Mouse (Mus musculus): ENCODE data around the gene Osbp. TPM values are rescaled to one million over a fixed set of nuclear protein-coding genes. Genes with fewer than 3 reads are reported as not detected.

Gene Osbp
- polyA plus RNA-seq, 1 experiment: 23.1 TPM

GRCm38 (mm10) chr19:12043163-12043562, 77.4 kb downstream of the Osbp start:
- H3K4me2 ChIP-seq (ENCODE audit: low read depth): no peak overlapping the region
- no peak for TF ChIP-seq CEBPB (IDR thresholded peaks at IDR 0.05; ENCODE audit: insufficient read depth, poor library complexity, severe bottlenecking)
- TF ChIP-seq USF1 (IDR thresholded peaks at IDR 0.05; ENCODE audit: low read depth): no peak
- TF ChIP-seq MYOG (IDR thresholded peaks at IDR 0.05; ENCODE audit: control insufficient read depth in 1 of 3, insufficient read depth in 1 of 3, insufficient read length in 2 of 3, low read depth in 2 of 3): no peak
- no peak for TF ChIP-seq MYOD1 (IDR thresholded peaks at IDR 0.05; ENCODE audit: control insufficient read depth in 1 of 3, insufficient read length in 2 of 3, low read depth in 2 of 3)
- no peak for TF ChIP-seq TCF3 (IDR thresholded peaks at IDR 0.05; ENCODE audit: insufficient read length, low read depth)
- TF ChIP-seq REST (IDR thresholded peaks at IDR 0.05; ENCODE audit: insufficient read depth, insufficient read length): no peak
- TF ChIP-seq POLR2AphosphoS2 (IDR thresholded peaks at IDR 0.05; ENCODE audit: insufficient read length, low read depth): no peak
- TF ChIP-seq TCF12 (IDR thresholded peaks at IDR 0.05; ENCODE audit: insufficient read depth, poor library complexity, severe bottlenecking): no peak
- TF ChIP-seq SRF (IDR thresholded peaks at IDR 0.05; ENCODE audit: control insufficient read depth, insufficient read length, low read depth): no peak
- no peak for TF ChIP-seq E2F4 (IDR thresholded peaks at IDR 0.05; ENCODE audit: insufficient read depth)
- TF ChIP-seq MAX (IDR thresholded peaks at IDR 0.05; ENCODE audit: low read depth): no peak
- no peak for TF ChIP-seq POLR2A (IDR thresholded peaks at IDR 0.05; ENCODE audit: insufficient read length, low read depth)
- no peaks in the 10 kb centered on the region for H3K79me2 ChIP-seq (ENCODE audit: control insufficient read depth, insufficient read depth)
- no peaks in the 10 kb centered on the region for H3K36me3 ChIP-seq (ENCODE audit: control insufficient read depth, insufficient read depth)
- no peaks in the 10 kb centered on the region for H3K27me3 ChIP-seq (ENCODE audit: control insufficient read depth, insufficient read depth, insufficient read length)
- H3K4me3 ChIP-seq: no peak overlapping the region
- H3ac ChIP-seq (ENCODE audit: control insufficient read depth, insufficient read length): no peak overlapping the region

Other genes with a start within 250 kb of the Osbp start
- not detected for gene Gif, start 218.4 kb upstream of the Osbp start, polyA plus RNA-seq (2012; fragmentation: generic; extraction: Trizol)
- gene Mrpl16, start 195.6 kb upstream of the Osbp start, polyA plus RNA-seq (2012; fragmentation: generic; extraction: Trizol): 47.9 TPM
- 3.3 TPM for gene Stx3, start 146.5 kb upstream of the Osbp start, polyA plus RNA-seq (2012; fragmentation: generic; extraction: Trizol)
- gene Olfr1417, start 126.7 kb upstream of the Osbp start, polyA plus RNA-seq (2012; fragmentation: generic; extraction: Trizol): not detected
- not detected for gene Olfr1418, start 104.9 kb upstream of the Osbp start, polyA plus RNA-seq (2012; fragmentation: generic; extraction: Trizol)
- not detected for gene Olfr1419, start 90.8 kb upstream of the Osbp start, polyA plus RNA-seq (2012; fragmentation: generic; extraction: Trizol)
- gene Olfr1420, start 79.4 kb upstream of the Osbp start, polyA plus RNA-seq (2012; fragmentation: generic; extraction: Trizol): not detected
- gene Patl1, start 53.5 kb upstream of the Osbp start, polyA plus RNA-seq (2012; fragmentation: generic; extraction: Trizol): 13.9 TPM
- not detected for gene Olfr1423, start 75.4 kb downstream of the Osbp start, polyA plus RNA-seq (2012; fragmentation: generic; extraction: Trizol)
- gene Olfr1424, start 96.7 kb downstream of the Osbp start, polyA plus RNA-seq (2012; fragmentation: generic; extraction: Trizol): not detected
- gene Olfr1425, start 111.8 kb downstream of the Osbp start, polyA plus RNA-seq (2012; fragmentation: generic; extraction: Trizol): not detected
- not detected for gene Olfr1426, start 126.1 kb downstream of the Osbp start, polyA plus RNA-seq (2012; fragmentation: generic; extraction: Trizol)
- gene Olfr1427, start 137.4 kb downstream of the Osbp start, polyA plus RNA-seq (2012; fragmentation: generic; extraction: Trizol): not detected
- not detected for gene Olfr1428, start 150.0 kb downstream of the Osbp start, polyA plus RNA-seq (2012; fragmentation: generic; extraction: Trizol)
- gene Olfr76, start 157.3 kb downstream of the Osbp start, polyA plus RNA-seq (2012; fragmentation: generic; extraction: Trizol): not detected
- gene Olfr1555-ps1, start 204.2 kb downstream of the Osbp start, polyA plus RNA-seq (2012; fragmentation: generic; extraction: Trizol): not detected
- gene Olfr1431, start 234.7 kb downstream of the Osbp start, polyA plus RNA-seq (2012; fragmentation: generic; extraction: Trizol): not detected